Mouse (Mus musculus): ENCODE measurements at regions not wholly inside any gene's neighbourhood (a gene's known extent, or its start where the extent isn't known, plus 50 kb on each side); places are given as distances from the start of the nearest gene placed in this dataset.

DNA sequence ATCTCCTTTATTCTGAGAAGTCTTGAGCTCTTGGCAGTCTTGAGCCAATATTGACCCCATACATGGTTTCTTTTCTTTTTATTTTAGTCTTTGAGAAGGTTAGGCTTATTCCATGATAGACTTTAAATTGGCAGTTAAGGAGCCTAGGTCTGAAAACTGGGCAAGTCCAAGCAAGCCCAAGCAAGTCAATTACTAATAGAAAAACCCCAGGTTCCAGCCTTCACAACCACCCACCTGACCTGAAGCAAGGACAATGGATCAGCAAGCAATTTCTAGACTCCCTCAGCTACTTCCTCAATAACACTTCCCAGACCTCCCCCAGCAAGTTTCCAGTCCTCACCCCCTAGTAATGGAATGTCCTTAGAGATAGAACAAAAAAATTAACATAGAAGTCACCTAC is 279.9 kb downstream of the Arl4a start:
- TF ChIP-seq POLR2A (IDR thresholded peaks at IDR 0.05; ENCODE audit: low read depth, low read length) (no peak), CTCF (IDR thresholded peaks at IDR 0.05; ENCODE audit: borderline replicate concordance, insufficient read depth, low read length) (no peak)

All from embryonic fibroblast, embryonic 13.5 days (primary cell).